Mouse (Mus musculus): ENCODE results near the gene Fut2. TPM values are rescaled to one million over a fixed set of nuclear protein-coding genes. Genes with fewer than 3 reads are reported as not detected.
A peak's percentile ranks its signal among the peaks of the same experiment; 100 is the strongest.

Gene Fut2
- total RNA-seq, 2 experiments from 2014 or later = 0.24 TPM; not detected in 1

- no peak for ATAC-seq (replicated peaks; ENCODE audit: poor library complexity, severe bottlenecking)
These were observed 24.7 kb downstream of the Fut2 start for GRCm38 (mm10) chr7:45641391-45642040.

- no peak for ATAC-seq (replicated peaks; ENCODE audit: poor library complexity, severe bottlenecking)
These were observed 25.8 kb downstream of the Fut2 start for GRCm38 (mm10) chr7:45640191-45640957.

GRCm38 (mm10) chr7:45639561-45640027 is 26.6 kb downstream of the Fut2 start, which contains the start of gene Mamstr:
Gene Mamstr (plus strand): TSS chr7:45639977.
- no peak for ATAC-seq (replicated peaks; ENCODE audit: poor library complexity, severe bottlenecking)

- ATAC-seq (replicated peaks; ENCODE audit: poor library complexity, severe bottlenecking) = no peak
These were observed 27.4 kb downstream of the Fut2 start for GRCm38 (mm10) chr7:45638623-45639401.

GRCm38 (mm10) chr7:45637710-45638109 is 28.5 kb downstream of the Fut2 start:
- no peak for ATAC-seq (replicated peaks; ENCODE audit: poor library complexity, severe bottlenecking)

GRCm38 (mm10) chr7:45635711-45636688 is 30.2 kb downstream of the Fut2 start:
- peak; percentile 27 for ATAC-seq (replicated peaks; ENCODE audit: poor library complexity, severe bottlenecking)

- ATAC-seq (replicated peaks; ENCODE audit: poor library complexity, severe bottlenecking) = peak; percentile 92
These were observed 31.1 kb downstream of the Fut2 start for GRCm38 (mm10) chr7:45634946-45635681.

- ATAC-seq (replicated peaks; ENCODE audit: poor library complexity, severe bottlenecking) = no peak
These were observed 33.7 kb downstream of the Fut2 start for GRCm38 (mm10) chr7:45632499-45632898.

GRCm38 (mm10) chr7:45630064-45630907 is 35.9 kb downstream of the Fut2 start:
- no peak for ATAC-seq (replicated peaks; ENCODE audit: poor library complexity, severe bottlenecking)

- ATAC-seq (replicated peaks; ENCODE audit: poor library complexity, severe bottlenecking) = peak; percentile 92
These were observed 37.6 kb downstream of the Fut2 start for GRCm38 (mm10) chr7:45628364-45629294.

- no peak for ATAC-seq (replicated peaks; ENCODE audit: poor library complexity, severe bottlenecking)
These were observed 38.9 kb downstream of the Fut2 start, which contains the start of gene Rasip1 for GRCm38 (mm10) chr7:45627261-45627660. Gene Rasip1 (plus strand): TSS chr7:45627488.

GRCm38 (mm10) chr7:45626571-45627076 is 39.6 kb downstream of the Fut2 start:
- no peak for ATAC-seq (replicated peaks; ENCODE audit: poor library complexity, severe bottlenecking)

GRCm38 (mm10) chr7:45625481-45625880 is 40.7 kb downstream of the Fut2 start:
- no peak for ATAC-seq (replicated peaks; ENCODE audit: poor library complexity, severe bottlenecking)

- no peak for ATAC-seq (replicated peaks; ENCODE audit: poor library complexity, severe bottlenecking)
These were observed 41.5 kb downstream of the Fut2 start for GRCm38 (mm10) chr7:45624718-45625117.

GRCm38 (mm10) chr7:45623507-45623906 is 42.7 kb downstream of the Fut2 start:
- peak; percentile 50; the same call in 1 of the 2 replicates for ATAC-seq (replicated peaks; ENCODE audit: poor library complexity, severe bottlenecking)

GRCm38 (mm10) chr7:45621443-45621842 is 44.8 kb downstream of the Fut2 start, which contains the start of gene Izumo1:
Gene Izumo1 (plus strand): TSS chr7:45621811.
- ATAC-seq (replicated peaks; ENCODE audit: poor library complexity, severe bottlenecking) = peak; percentile 39; the same call in 1 of the 2 replicates

- no peak for ATAC-seq (replicated peaks; ENCODE audit: poor library complexity, severe bottlenecking)
These were observed 46.6 kb downstream of the Fut2 start for GRCm38 (mm10) chr7:45619592-45619991.

Measured in granulocyte monocyte progenitor cell, adult 5-6 weeks (primary cell).